Comparison of ENCODE assay signal across 21 mouse cellular contexts in the genomic region with DNA sequence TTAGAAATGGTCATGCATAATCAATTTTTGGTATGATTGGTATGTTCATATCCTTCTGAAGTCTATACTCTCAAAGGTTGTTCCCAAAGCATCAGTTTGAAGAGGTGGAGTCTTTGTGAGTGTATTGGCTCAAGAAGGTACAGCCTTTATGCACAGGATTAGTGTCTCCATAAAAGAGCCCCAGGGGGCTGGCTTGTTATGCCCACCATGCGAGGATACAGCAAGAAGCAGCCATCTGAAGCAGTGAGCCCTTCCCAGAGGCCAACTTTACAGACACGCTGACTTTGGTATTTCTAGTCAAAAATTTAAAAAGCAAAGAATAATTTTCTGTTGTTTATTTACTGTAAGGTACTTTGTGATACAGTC.
DNase-seq lines count a peak whose midpoint lies in the region; ATAC-seq and TF ChIP-seq lines count a peak whose summit lies in the region.
"Had no signal": no experiment of that assay in that cellular context is flagged by ENCODE, and none has a peak within 500 bp of the region (broad histone marks: within the 10 kb centered on the region; RNA-seq: fewer than 3 reads in every experiment).

No protein-coding gene starts in this region.

- H3K27me3 ChIP-seq in forebrain, embryonic 12.5 days: no peaks in the 10 kb centered on the region
- H3K27me3 ChIP-seq in forebrain, postnatal 0 days (ENCODE audit: insufficient read depth, low read length): no peaks in the 10 kb centered on the region
- H3K27me3 ChIP-seq in midbrain, embryonic 11.5 days (ENCODE audit: control insufficient read depth, insufficient read depth, low read length): no peaks in the 10 kb centered on the region; the same call in 1 of the 2 replicates
- H3K27me3 ChIP-seq in midbrain, embryonic 10.5 days (ENCODE audit: low read depth, poor library complexity, severe bottlenecking): no peaks in the 10 kb centered on the region
- no peaks in the 10 kb centered on the region for H3K27me3 ChIP-seq in forebrain, embryonic 13.5 days
- H3K27me3 ChIP-seq: hindbrain, embryonic 12.5 days had no signal

- no peak overlapping the region for H3K9ac ChIP-seq in forebrain, embryonic 12.5 days
- H3K9ac ChIP-seq in forebrain, postnatal 0 days: no peak overlapping the region
- no peak overlapping the region for H3K9ac ChIP-seq in midbrain, embryonic 11.5 days (ENCODE audit: low read length)
- H3K9ac ChIP-seq in forebrain, embryonic 13.5 days: no peak overlapping the region
- H3K9ac ChIP-seq: hindbrain, embryonic 12.5 days had no signal

- no peak overlapping the region for H3K4me2 ChIP-seq in forebrain, embryonic 12.5 days
- H3K4me2 ChIP-seq in forebrain, postnatal 0 days (ENCODE audit: low read depth): no peak overlapping the region
- no peak overlapping the region for H3K4me2 ChIP-seq in midbrain, embryonic 11.5 days
- H3K4me2 ChIP-seq in forebrain, embryonic 13.5 days: no peak overlapping the region
- H3K4me2 ChIP-seq: heart, embryonic 11.5 days; hindbrain, embryonic 12.5 days had no signal

- no peak for TF ChIP-seq POLR2A in brain, embryonic 14.5 days (IDR thresholded peaks at IDR 0.05; ENCODE audit: borderline replicate concordance, extremely low read depth, insufficient read depth, insufficient read length, poor library complexity, severe bottlenecking)

- ATAC-seq in forebrain, embryonic 12.5 days (ENCODE audit: low FRiP score): peak; percentile 30; the same call in 1 of the 2 replicates
- ATAC-seq in forebrain, postnatal 0 days: no peak
- peak; percentile 44; the same call in 1 of the 2 replicates for ATAC-seq in midbrain, embryonic 11.5 days (ENCODE audit: low FRiP score)
- 0 out of 2 replicates have a peak, but pooled peaks have one; percentile 43 for ATAC-seq in forebrain, embryonic 13.5 days
- ATAC-seq: CD4-positive, CD25-positive, alpha-beta regulatory T cell, adult 4 months; inflammation-experienced regulatory T-cells, adult 6 months; intestine, embryonic 16.5 days had no signal

- DNase-seq in forebrain, postnatal 0 days: no peak
- DNase-seq in midbrain, embryonic 11.5 days (ENCODE audit: low spot score, missing footprints): no peak
- DNase-seq in midbrain, embryonic 10.5 days (ENCODE audit: low spot score): no peak
- peak; percentile 47 for DNase-seq in brain, embryonic 14.5 days (ENCODE audit: low read depth)
- no peak for DNase-seq in layer of hippocampus, postnatal 14 days (ENCODE audit: low spot score in 2 of 2)
- no peak for DNase-seq in heart, adult 8-10 months (ENCODE audit: low spot score)
- DNase-seq: adrenal gland, adult 2 months; adrenal gland, postnatal 25 days; cerebellum, adult 18-20 months; cerebellum, adult 9-10 months; cerebellum, postnatal 14 days; gastrocnemius, postnatal 25 days; heart, adult 2 months had no signal

- no peaks in the 10 kb centered on the region for H3K9me3 ChIP-seq in forebrain, embryonic 12.5 days
- H3K9me3 ChIP-seq in forebrain, postnatal 0 days (ENCODE audit: low read length): no peaks in the 10 kb centered on the region
- H3K9me3 ChIP-seq in midbrain, embryonic 11.5 days (ENCODE audit: control insufficient read depth, low read length): no peaks in the 10 kb centered on the region
- H3K9me3 ChIP-seq in midbrain, embryonic 10.5 days (replicated peaks): no peaks in the 10 kb centered on the region
- no peaks in the 10 kb centered on the region for H3K9me3 ChIP-seq in forebrain, embryonic 13.5 days (replicated peaks)
- H3K9me3 ChIP-seq: hindbrain, embryonic 12.5 days had no signal

- peaks cover 11% of the 10 kb centered on the region for H3K4me1 ChIP-seq in forebrain, embryonic 12.5 days
- no peaks in the 10 kb centered on the region for H3K4me1 ChIP-seq in forebrain, postnatal 0 days (ENCODE audit: insufficient read depth)
- H3K4me1 ChIP-seq in midbrain, embryonic 11.5 days (ENCODE audit: control insufficient read depth, insufficient read depth, low read length): no peaks in the 10 kb centered on the region
- H3K4me1 ChIP-seq in midbrain, embryonic 10.5 days: peaks cover 23% of the 10 kb centered on the region
- H3K4me1 ChIP-seq in forebrain, embryonic 13.5 days: peaks cover 18% of the 10 kb centered on the region
- H3K4me1 ChIP-seq: hindbrain, embryonic 12.5 days had no signal

- H3K4me3 ChIP-seq in forebrain, embryonic 12.5 days (replicated peaks): no peak overlapping the region
- H3K4me3 ChIP-seq in forebrain, postnatal 0 days (ENCODE audit: low read depth, low read length): no peak overlapping the region
- no peak overlapping the region for H3K4me3 ChIP-seq in midbrain, embryonic 11.5 days (ENCODE audit: low read depth, low read length)
- H3K4me3 ChIP-seq in midbrain, embryonic 10.5 days: no peak overlapping the region
- H3K4me3 ChIP-seq in forebrain, embryonic 13.5 days: no peak overlapping the region
- H3K4me3 ChIP-seq: heart, adult 2 months; hindbrain, embryonic 12.5 days had no signal

- H3K36me3 ChIP-seq in forebrain, embryonic 12.5 days (replicated peaks): no peaks in the 10 kb centered on the region
- no peaks in the 10 kb centered on the region for H3K36me3 ChIP-seq in forebrain, postnatal 0 days (ENCODE audit: insufficient read depth)
- no peaks in the 10 kb centered on the region for H3K36me3 ChIP-seq in midbrain, embryonic 11.5 days (ENCODE audit: control insufficient read depth, insufficient read depth, low read length)
- H3K36me3 ChIP-seq in midbrain, embryonic 10.5 days: no peaks in the 10 kb centered on the region
- no peaks in the 10 kb centered on the region for H3K36me3 ChIP-seq in forebrain, embryonic 13.5 days (ENCODE audit: poor library complexity, severe bottlenecking)
- H3K36me3 ChIP-seq: hindbrain, embryonic 12.5 days had no signal

- WGBS in forebrain, embryonic 12.5 days: 9% methylated on average over 2 of the region's 2 CpGs
- 23% methylated on average over 2 of the region's 2 CpGs for WGBS in forebrain, postnatal 0 days
- 28% methylated on average over 2 of the region's 2 CpGs for WGBS in midbrain, embryonic 11.5 days
- 31% methylated on average over 2 of the region's 2 CpGs for WGBS in midbrain, embryonic 10.5 days
- 21% methylated on average over 2 of the region's 2 CpGs for WGBS in forebrain, embryonic 13.5 days

- TF ChIP-seq CTCF in forebrain, postnatal 0 days (IDR thresholded peaks at IDR 0.05; ENCODE audit: low read depth): no peak
- TF ChIP-seq CTCF in brain, embryonic 14.5 days (IDR thresholded peaks at IDR 0.05; ENCODE audit: borderline replicate concordance, extremely low read depth, insufficient read depth, insufficient read length): no peak

- no peak overlapping the region for H3K27ac ChIP-seq in forebrain, embryonic 12.5 days
- H3K27ac ChIP-seq in forebrain, postnatal 0 days (ENCODE audit: low read depth, low read length): no peak overlapping the region
- H3K27ac ChIP-seq in midbrain, embryonic 11.5 days (ENCODE audit: low read depth, low read length): no peak overlapping the region
- H3K27ac ChIP-seq in midbrain, embryonic 10.5 days (replicated peaks): no peak overlapping the region
- H3K27ac ChIP-seq in forebrain, embryonic 13.5 days: no peak overlapping the region
- H3K27ac ChIP-seq: heart, adult 2 months; hindbrain, embryonic 12.5 days; hindbrain, postnatal 0 days had no signal
